Mouse (Mus musculus): ENCODE measurements at regions not wholly inside any gene's neighbourhood (a gene's known extent, or its start where the extent isn't known, plus 50 kb on each side); places are given as distances from the start of the nearest gene placed in this dataset.
A peak's percentile ranks its signal among the peaks of the same experiment; 100 is the strongest.

DNA sequence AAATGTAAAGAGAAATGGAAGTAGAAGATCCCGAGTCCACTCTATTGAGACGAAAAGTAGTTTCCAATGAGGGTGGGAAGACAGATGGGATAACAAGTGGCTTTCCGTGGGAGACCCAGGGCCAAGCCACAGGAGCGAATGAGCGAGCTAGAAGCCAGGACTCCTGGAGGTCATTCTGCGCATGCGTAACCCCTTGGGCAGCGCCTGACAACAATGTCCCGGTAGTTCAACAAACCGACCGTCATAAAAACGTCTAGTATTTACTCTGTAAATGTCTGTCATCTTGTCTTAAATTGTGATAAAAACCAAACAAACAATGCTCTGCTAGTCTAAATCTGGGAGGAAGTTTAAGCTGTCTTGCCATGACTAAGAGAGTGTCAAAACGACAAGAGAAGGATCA lies 112.4 kb downstream of the Chic2 start:
- DNase-seq (ENCODE audit: low spot score) (peak; percentile 75), ATAC-seq (replicated peaks; ENCODE audit: low FRiP score, low read depth) (no peak)
- Histone ChIP-seq H3K9me3 (replicated peaks; ENCODE audit: low read length) (no peaks in the 10 kb centered on the region), H3K9ac (ENCODE audit: low read depth, low read length) (no peak overlapping the region), H3K4me2 (ENCODE audit: low read length) (0 out of 2 replicates have a peak overlapping the region, but pooled peaks have one; percentile 9), H3K36me3 (ENCODE audit: insufficient read depth, low read length) (no peaks in the 10 kb centered on the region), H3K4me1 (replicated peaks; ENCODE audit: insufficient read depth, low read length) (no peaks in the 10 kb centered on the region), H3K27ac (peak overlapping the region; percentile 47), H3K4me3 (replicated peaks; ENCODE audit: low read depth, low read length) (no peak overlapping the region), H3K27me3 (ENCODE audit: insufficient read depth, low read length) (no peaks in the 10 kb centered on the region)
- 0 out of 2 replicates have a peak, but pooled peaks have one; percentile 25 for TF ChIP-seq CTCF (IDR thresholded peaks at IDR 0.05; ENCODE audit: low read depth)
- WGBS, result 44% methylated on average over 13 of the region's 13 CpGs

DNA sequence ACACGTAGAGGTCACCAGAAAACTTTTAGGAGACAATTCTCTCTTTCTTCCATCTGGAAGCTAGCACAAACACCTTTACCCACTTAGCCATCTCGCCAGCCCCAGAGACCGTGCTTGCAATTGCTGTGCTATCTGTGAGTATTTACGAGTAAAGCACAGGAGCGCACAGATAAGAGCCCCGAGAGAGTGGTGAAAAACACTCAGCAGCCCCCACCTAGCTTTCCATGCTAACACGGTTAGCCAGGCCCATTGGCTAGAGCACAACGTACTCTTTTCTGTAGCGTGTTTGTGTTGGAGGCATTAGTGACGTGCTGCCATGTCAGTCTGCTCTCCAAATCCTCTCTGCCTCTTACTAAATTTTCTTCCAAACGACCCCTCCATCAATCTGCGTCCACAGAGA lies 112.8 kb downstream of the Chic2 start:
- Histone ChIP-seq H3K4me3 (replicated peaks; ENCODE audit: low read depth, low read length) (no peak overlapping the region), H3K27me3 (ENCODE audit: insufficient read depth, low read length) (no peaks in the 10 kb centered on the region), H3K9me3 (replicated peaks; ENCODE audit: low read length) (no peaks in the 10 kb centered on the region), H3K4me2 (ENCODE audit: low read length) (0 out of 2 replicates have a peak overlapping the region, but pooled peaks have one; percentile 9), H3K27ac (no peak overlapping the region), H3K4me1 (replicated peaks; ENCODE audit: insufficient read depth, low read length) (no peaks in the 10 kb centered on the region), H3K36me3 (ENCODE audit: insufficient read depth, low read length) (no peaks in the 10 kb centered on the region), H3K9ac (ENCODE audit: low read depth, low read length) (no peak overlapping the region)
- no peak for TF ChIP-seq CTCF (IDR thresholded peaks at IDR 0.05; ENCODE audit: low read depth)
- no peak for ATAC-seq (replicated peaks; ENCODE audit: low FRiP score, low read depth)
- WGBS, result 43% methylated on average over 12 of the region's 12 CpGs
- DNase-seq (ENCODE audit: low spot score), result peak; percentile 15

DNA sequence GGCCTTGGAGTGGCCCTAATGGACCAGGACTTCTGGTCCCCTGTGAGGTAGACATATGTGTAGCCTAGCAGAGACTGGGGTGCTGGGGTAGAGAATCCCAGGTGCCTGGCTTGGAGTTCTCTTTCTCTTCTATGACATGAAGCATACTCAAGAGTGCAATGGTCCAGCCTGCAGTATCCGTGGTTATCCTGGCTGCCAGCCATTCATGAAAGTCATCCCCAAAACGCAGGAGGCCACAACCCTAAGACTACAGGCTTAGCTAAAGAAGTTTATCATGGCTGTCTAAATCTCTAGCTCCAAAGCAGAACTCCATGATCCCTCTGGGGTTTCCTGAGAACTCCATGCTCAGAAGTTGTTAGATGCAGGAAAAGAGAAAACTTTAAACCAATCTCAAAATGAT lies 117.0 kb downstream of the Chic2 start:
- WGBS, result 80% methylated on average over 2 of the region's 2 CpGs
- no peaks in the 10 kb centered on the region for H3K9me3 ChIP-seq (replicated peaks; ENCODE audit: low read length)
- TF ChIP-seq CTCF (IDR thresholded peaks at IDR 0.05; ENCODE audit: low read depth), result no peak
- no peaks in the 10 kb centered on the region for H3K4me1 ChIP-seq (replicated peaks; ENCODE audit: insufficient read depth, low read length)
- DNase-seq (ENCODE audit: low spot score) (no peak), ATAC-seq (replicated peaks; ENCODE audit: low FRiP score, low read depth) (no peak)
- H3K4me2 ChIP-seq (ENCODE audit: low read length), result no peak overlapping the region
- no peaks in the 10 kb centered on the region; the same call in 1 of the 2 replicates for H3K27me3 ChIP-seq (ENCODE audit: insufficient read depth, low read length)
- H3K9ac ChIP-seq (ENCODE audit: low read depth, low read length), result no peak overlapping the region
- H3K27ac ChIP-seq, result no peak overlapping the region
- no peaks in the 10 kb centered on the region for H3K36me3 ChIP-seq (ENCODE audit: insufficient read depth, low read length)
- H3K4me3 ChIP-seq (replicated peaks; ENCODE audit: low read depth, low read length), result no peak overlapping the region

DNA sequence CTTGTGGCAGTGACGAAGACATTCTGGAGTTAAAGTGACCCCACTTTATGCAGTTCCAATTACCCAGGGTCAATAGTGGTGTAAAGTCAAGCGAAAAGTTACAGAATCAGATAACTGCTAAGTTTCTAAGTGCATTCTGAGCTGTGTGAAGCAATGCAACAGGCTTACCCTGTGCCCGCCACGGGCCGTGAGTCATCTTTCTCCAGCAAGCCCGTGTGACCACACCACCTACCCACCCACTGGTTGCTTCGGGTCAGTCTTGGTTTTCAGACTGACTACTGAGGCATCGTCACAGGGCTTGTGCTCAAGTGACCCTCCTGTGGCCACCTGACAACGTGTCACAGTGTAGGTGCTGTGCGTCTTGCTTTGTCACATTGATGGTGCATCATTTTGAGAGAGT lies 118.8 kb downstream of the Chic2 start:
- H3K27ac ChIP-seq, result no peak overlapping the region
- no peak for TF ChIP-seq CTCF (IDR thresholded peaks at IDR 0.05; ENCODE audit: low read depth)
- H3K27me3 ChIP-seq (ENCODE audit: insufficient read depth, low read length), result no peaks in the 10 kb centered on the region; the same call in 1 of the 2 replicates
- WGBS, result 82% methylated on average over 10 of the region's 10 CpGs
- H3K9me3 ChIP-seq (replicated peaks; ENCODE audit: low read length), result no peaks in the 10 kb centered on the region
- DNase-seq (ENCODE audit: low spot score), result no peak
- no peak overlapping the region for H3K9ac ChIP-seq (ENCODE audit: low read depth, low read length)
- no peak overlapping the region for H3K4me2 ChIP-seq (ENCODE audit: low read length)
- ATAC-seq (replicated peaks; ENCODE audit: low FRiP score, low read depth), result no peak
- 0 out of 2 replicates have a peak, but pooled peaks cover under 1% of the 10 kb centered on the region for H3K4me1 ChIP-seq (replicated peaks; ENCODE audit: insufficient read depth, low read length)
- H3K36me3 ChIP-seq (ENCODE audit: insufficient read depth, low read length), result no peaks in the 10 kb centered on the region
- no peak overlapping the region for H3K4me3 ChIP-seq (replicated peaks; ENCODE audit: low read depth, low read length)

DNA sequence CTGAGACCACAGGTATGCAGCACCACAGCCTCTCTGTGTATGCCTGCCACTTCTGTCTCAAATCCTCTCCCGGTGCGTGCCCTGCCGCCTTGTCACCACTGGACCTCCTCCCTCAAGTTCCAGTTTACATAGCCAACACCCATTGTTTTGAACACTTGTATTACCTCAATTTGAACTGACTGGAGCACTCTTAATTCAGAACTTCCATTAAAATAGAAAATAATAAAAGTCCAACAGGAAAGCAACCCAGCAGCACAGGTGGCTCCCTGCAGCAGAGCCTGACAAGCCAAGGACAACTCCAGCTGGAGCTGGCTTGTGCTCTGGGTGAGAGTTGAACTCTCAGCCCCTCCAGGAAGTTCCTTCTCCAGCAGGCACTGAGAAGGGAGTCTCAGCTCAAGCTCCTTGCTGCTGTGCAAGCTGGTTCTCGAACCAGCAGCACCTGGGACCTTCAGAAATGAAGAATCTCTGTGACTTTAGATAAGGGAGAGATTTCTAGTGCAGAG lies 120.5 kb downstream of the Chic2 start:
- H3K36me3 ChIP-seq (ENCODE audit: insufficient read depth, low read length), result no peaks in the 10 kb centered on the region
- H3K27me3 ChIP-seq (ENCODE audit: insufficient read depth, low read length), result no peaks in the 10 kb centered on the region; the same call in 1 of the 2 replicates
- ATAC-seq (replicated peaks; ENCODE audit: low FRiP score, low read depth) (no peak), DNase-seq (ENCODE audit: low spot score) (no peak)
- H3K4me2 ChIP-seq (ENCODE audit: low read length), result no peak overlapping the region
- no peak for TF ChIP-seq CTCF (IDR thresholded peaks at IDR 0.05; ENCODE audit: low read depth)
- no peak overlapping the region for H3K4me3 ChIP-seq (replicated peaks; ENCODE audit: low read depth, low read length)
- H3K9ac ChIP-seq (ENCODE audit: low read depth, low read length), result no peak overlapping the region
- no peak overlapping the region for H3K27ac ChIP-seq
- no peaks in the 10 kb centered on the region for H3K9me3 ChIP-seq (replicated peaks; ENCODE audit: low read length)
- WGBS, result 73% methylated on average over 4 of the region's 4 CpGs
- H3K4me1 ChIP-seq (replicated peaks; ENCODE audit: insufficient read depth, low read length), result 0 out of 2 replicates have a peak, but pooled peaks cover 5% of the 10 kb centered on the region

DNA sequence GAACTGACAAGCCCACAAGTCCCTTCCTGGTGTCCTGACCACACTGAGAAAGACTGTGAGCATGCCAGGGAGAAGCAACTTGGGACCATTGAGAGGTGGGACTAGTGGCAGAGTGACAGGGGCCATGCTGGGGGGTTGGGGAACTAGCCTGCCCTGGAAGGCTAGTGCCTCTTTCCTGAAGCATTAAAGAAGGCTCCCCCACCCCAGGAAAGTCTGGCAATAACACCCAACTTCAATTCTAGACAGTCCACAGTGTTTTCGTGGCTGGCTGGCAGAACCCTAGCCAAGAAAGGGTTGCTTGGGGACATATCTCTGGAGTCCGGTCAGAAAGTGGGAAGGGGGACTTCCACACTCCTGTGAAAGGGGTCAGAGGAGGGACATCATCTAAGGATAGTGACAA lies 121.2 kb downstream of the Chic2 start:
- H3K4me2 ChIP-seq (ENCODE audit: low read length), result no peak overlapping the region
- DNase-seq (ENCODE audit: low spot score), result no peak
- H3K36me3 ChIP-seq (ENCODE audit: insufficient read depth, low read length), result no peaks in the 10 kb centered on the region
- no peak overlapping the region for H3K27ac ChIP-seq
- no peaks in the 10 kb centered on the region; the same call in 1 of the 2 replicates for H3K27me3 ChIP-seq (ENCODE audit: insufficient read depth, low read length)
- WGBS, result 71% methylated on average over 2 of the region's 2 CpGs
- 0 out of 2 replicates have a peak, but pooled peaks cover 5% of the 10 kb centered on the region for H3K4me1 ChIP-seq (replicated peaks; ENCODE audit: insufficient read depth, low read length)
- H3K9me3 ChIP-seq (replicated peaks; ENCODE audit: low read length), result no peaks in the 10 kb centered on the region
- no peak for ATAC-seq (replicated peaks; ENCODE audit: low FRiP score, low read depth)
- no peak for TF ChIP-seq CTCF (IDR thresholded peaks at IDR 0.05; ENCODE audit: low read depth)
- no peak overlapping the region for H3K4me3 ChIP-seq (replicated peaks; ENCODE audit: low read depth, low read length)
- no peak overlapping the region for H3K9ac ChIP-seq (ENCODE audit: low read depth, low read length)

DNA sequence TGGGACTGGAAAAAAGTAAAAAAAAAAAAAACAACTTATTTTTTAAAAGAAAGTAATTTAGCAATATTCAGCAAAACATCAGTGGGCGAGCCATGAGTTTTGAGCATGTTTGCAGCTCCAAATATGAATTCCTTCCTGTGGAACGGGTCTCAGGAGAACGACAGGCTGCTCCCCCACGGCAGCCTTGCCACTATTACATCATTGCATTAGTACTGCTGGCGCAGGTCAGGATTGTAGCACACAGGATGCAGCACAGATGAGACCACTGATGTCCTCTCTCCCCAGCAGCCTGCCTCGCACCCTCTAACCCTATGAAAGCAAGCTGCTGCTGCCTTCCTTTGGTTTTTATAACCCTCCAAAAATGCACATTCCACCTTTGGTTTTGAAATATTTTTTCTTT lies 121.7 kb downstream of the Chic2 start:
- Histone ChIP-seq H3K27ac (no peak overlapping the region), H3K9me3 (replicated peaks; ENCODE audit: low read length) (no peaks in the 10 kb centered on the region), H3K27me3 (ENCODE audit: insufficient read depth, low read length) (no peaks in the 10 kb centered on the region; the same call in 1 of the 2 replicates), H3K4me3 (replicated peaks; ENCODE audit: low read depth, low read length) (no peak overlapping the region), H3K4me2 (ENCODE audit: low read length) (no peak overlapping the region), H3K9ac (ENCODE audit: low read depth, low read length) (no peak overlapping the region), H3K36me3 (ENCODE audit: insufficient read depth, low read length) (no peaks in the 10 kb centered on the region), H3K4me1 (replicated peaks; ENCODE audit: insufficient read depth, low read length) (0 out of 2 replicates have a peak, but pooled peaks cover 5% of the 10 kb centered on the region)
- DNase-seq (ENCODE audit: low spot score), result no peak
- TF ChIP-seq CTCF (IDR thresholded peaks at IDR 0.05; ENCODE audit: low read depth), result no peak
- no peak for ATAC-seq (replicated peaks; ENCODE audit: low FRiP score, low read depth)
- 69% methylated on average over 6 of the region's 6 CpGs for WGBS
